Mouse (Mus musculus): ENCODE measurements around the gene Eri2. TPM values are rescaled to one million over a fixed set of nuclear protein-coding genes. Genes with fewer than 3 reads are reported as not detected.

The Eri2 gene
- polyA plus RNA-seq, 1 experiment from 2014 or later: 16.5 TPM

GRCm38 (mm10) chr7:119727621-119728020, 66.2 kb downstream of the Eri2 start:
- Histone ChIP-seq H3K9me3 (replicated peaks; ENCODE audit: control insufficient read depth, low read length, poor library complexity, severe bottlenecking) (no peaks in the 10 kb centered on the region), H3K4me2 (ENCODE audit: low read length) (no peak overlapping the region), H3K36me3 (ENCODE audit: control insufficient read depth, insufficient read depth, low read length) (no peaks in the 10 kb centered on the region), H3K27me3 (ENCODE audit: control insufficient read depth, insufficient read depth, low read depth, low read length) (peaks cover under 1% of the 10 kb centered on the region; the same call in 1 of the 2 replicates), H3K27ac (ENCODE audit: low read length) (no peak overlapping the region), H3K9ac (ENCODE audit: low read depth, low read length) (no peak overlapping the region), H3K4me1 (ENCODE audit: control insufficient read depth, insufficient read depth, low read length) (no peaks in the 10 kb centered on the region), H3K4me3 (ENCODE audit: low read depth, low read length) (no peak overlapping the region)
- ATAC-seq: no peak
- 91% methylated on average over 2 of the region's 2 CpGs for WGBS

GRCm38 (mm10) chr7:119720947-119721310, 72.9 kb downstream of the Eri2 start:
- Histone ChIP-seq H3K36me3 (ENCODE audit: control insufficient read depth, insufficient read depth, low read length) (peaks cover 17% of the 10 kb centered on the region), H3K4me2 (ENCODE audit: low read length) (peak overlapping the region; percentile 92), H3K9ac (ENCODE audit: low read depth, low read length) (peak overlapping the region; percentile 93), H3K27me3 (ENCODE audit: control insufficient read depth, insufficient read depth, low read depth, low read length) (peaks cover 2% of the 10 kb centered on the region; the same call in 1 of the 2 replicates), H3K4me3 (ENCODE audit: low read depth, low read length) (peak overlapping the region; percentile 96), H3K4me1 (ENCODE audit: control insufficient read depth, insufficient read depth, low read length) (peaks cover 12% of the 10 kb centered on the region), H3K9me3 (replicated peaks; ENCODE audit: control insufficient read depth, low read length, poor library complexity, severe bottlenecking) (no peaks in the 10 kb centered on the region), H3K27ac (ENCODE audit: low read length) (peak overlapping the region; percentile 80)
- peak; percentile 72 for ATAC-seq
- 11% methylated on average over 8 of the region's 8 CpGs for WGBS

- no peaks in the 10 kb centered on the region for H3K9me3 ChIP-seq (replicated peaks; ENCODE audit: control insufficient read depth, low read length, poor library complexity, severe bottlenecking)
- peak within 1 kb of the TSS; percentile 96 for H3K4me3 ChIP-seq (ENCODE audit: low read depth, low read length)
- ATAC-seq: peak; percentile 97
- H3K36me3 ChIP-seq (ENCODE audit: control insufficient read depth, insufficient read depth, low read length): peaks cover 21% of the 10 kb centered on the region
- peak within 1 kb of the TSS; percentile 80 for H3K27ac ChIP-seq (ENCODE audit: low read length)
- peak within 1 kb of the TSS; percentile 93 for H3K9ac ChIP-seq (ENCODE audit: low read depth, low read length)
- peaks cover 2% of the 10 kb centered on the region; the same call in 1 of the 2 replicates for H3K27me3 ChIP-seq (ENCODE audit: control insufficient read depth, insufficient read depth, low read depth, low read length)
- peak within 1 kb of the TSS; percentile 92 for H3K4me2 ChIP-seq (ENCODE audit: low read length)
- WGBS: under 1% methylated on average over 60 of the region's 60 CpGs
- H3K4me1 ChIP-seq (ENCODE audit: control insufficient read depth, insufficient read depth, low read length): peaks cover 12% of the 10 kb centered on the region
These were observed 73.5 kb downstream of the Eri2 start, which contains the start of gene Thumpd1 for GRCm38 (mm10) chr7:119720253-119720946. Thumpd1 (minus strand) TSS chr7:119720798.

Other genes with a start within 250 kb of the Eri2 start
- gene Acsm2, start 239.7 kb downstream of the Eri2 start, polyA plus RNA-seq (2015; fragmentation: Nextera tagmentation; extraction: Ambion mirVana): not detected in 2 replicates
- gene Acsm1, start 187.0 kb downstream of the Eri2 start, polyA plus RNA-seq (2015; fragmentation: Nextera tagmentation; extraction: Ambion mirVana): not detected in 2 replicates
- gene Acsm4, start 104.0 kb downstream of the Eri2 start, polyA plus RNA-seq (2015; fragmentation: Nextera tagmentation; extraction: Ambion mirVana): not detected in 2 replicates
- gene Thumpd1, start 73.3 kb downstream of the Eri2 start, polyA plus RNA-seq (2015; fragmentation: Nextera tagmentation; extraction: Ambion mirVana): 85.8 and 89.6 TPM in 2 replicates
- 0.15 TPM in 1 of 2 replicates, not detected in the other for gene Acsm3, start 33.1 kb downstream of the Eri2 start, polyA plus RNA-seq (2015; fragmentation: Nextera tagmentation; extraction: Ambion mirVana)
- 8.4 and 8.8 TPM in 2 replicates for gene Rexo5, start 52 bp downstream of the Eri2 start, polyA plus RNA-seq (2015; fragmentation: Nextera tagmentation; extraction: Ambion mirVana)
- gene Lyrm1, start 101.8 kb upstream of the Eri2 start, polyA plus RNA-seq (2015; fragmentation: Nextera tagmentation; extraction: Ambion mirVana): 22.3 and 23.8 TPM in 2 replicates
- gene Dcun1d3, start 102.2 kb upstream of the Eri2 start, polyA plus RNA-seq (2015; fragmentation: Nextera tagmentation; extraction: Ambion mirVana): 19.1 and 19.8 TPM in 2 replicates

Measured in midbrain, embryonic 16.5 days (tissue).